Mouse (Mus musculus) kidney, postnatal 10 days (tissue): Measurements from ENCODE around the gene Tsen54.

Source experiments
- DNase-seq: peaks from one replicate; pipeline ENCODE4 v3.0.0; 2021; ENCODE audit warnings: mixed read lengths

The Tsen54 gene

GRCm38 (mm10) chr11:115805005-115805404 is 9.5 kb upstream of the Tsen54 start:
- no peak for DNase-seq

- no peak for DNase-seq
Observed at GRCm38 (mm10) chr11:115806154-115806553, 8.4 kb upstream of the Tsen54 start.

DNA sequence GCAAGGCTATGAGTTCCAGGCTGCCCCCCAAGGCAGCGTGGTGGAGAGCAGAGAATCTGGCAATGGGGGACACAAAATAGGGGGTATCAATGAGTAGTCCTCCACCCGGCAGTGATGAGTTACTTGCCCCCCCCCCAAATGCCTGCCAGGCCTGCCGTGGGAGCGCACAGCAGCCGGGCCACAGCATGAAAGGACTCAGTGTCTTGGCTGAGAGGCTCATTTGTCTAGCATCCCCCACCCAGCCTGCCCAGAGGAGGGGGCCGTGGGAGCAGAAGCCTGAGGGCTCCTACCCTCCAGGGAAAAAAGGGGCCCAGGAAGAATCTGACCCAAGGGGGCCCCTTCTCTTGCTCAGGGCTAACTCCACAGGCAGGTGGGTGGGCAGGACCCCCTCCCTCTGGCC is 7.2 kb upstream of the Tsen54 start:
- DNase-seq, result no peak

DNA sequence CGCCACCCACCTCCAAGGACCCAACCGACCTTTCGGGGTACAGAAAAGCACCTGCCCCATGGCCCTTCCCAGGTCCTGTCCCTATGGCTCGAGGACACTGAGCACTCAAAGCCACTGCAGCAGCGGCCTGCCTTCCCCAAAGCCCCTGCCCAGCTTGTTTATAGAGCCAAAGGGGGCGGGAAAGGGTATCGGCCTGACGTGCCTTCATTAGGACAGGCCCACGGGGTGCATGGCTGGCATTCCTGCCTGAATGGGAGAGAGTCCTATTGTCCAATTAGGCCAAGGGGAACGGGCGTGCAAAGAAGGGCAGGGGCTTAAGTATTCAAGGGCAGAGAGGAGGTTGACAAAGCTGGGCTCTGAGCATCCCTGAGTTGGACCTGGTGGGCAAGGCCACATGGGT is 6.6 kb upstream of the Tsen54 start:
- no peak for DNase-seq

GRCm38 (mm10) chr11:115808696-115809310 is 5.7 kb upstream of the Tsen54 start:
- peak; percentile 80 for DNase-seq

- DNase-seq, result peak; percentile 73
Observed at GRCm38 (mm10) chr11:115809311-115809781, 5.2 kb upstream of the Tsen54 start.

DNA sequence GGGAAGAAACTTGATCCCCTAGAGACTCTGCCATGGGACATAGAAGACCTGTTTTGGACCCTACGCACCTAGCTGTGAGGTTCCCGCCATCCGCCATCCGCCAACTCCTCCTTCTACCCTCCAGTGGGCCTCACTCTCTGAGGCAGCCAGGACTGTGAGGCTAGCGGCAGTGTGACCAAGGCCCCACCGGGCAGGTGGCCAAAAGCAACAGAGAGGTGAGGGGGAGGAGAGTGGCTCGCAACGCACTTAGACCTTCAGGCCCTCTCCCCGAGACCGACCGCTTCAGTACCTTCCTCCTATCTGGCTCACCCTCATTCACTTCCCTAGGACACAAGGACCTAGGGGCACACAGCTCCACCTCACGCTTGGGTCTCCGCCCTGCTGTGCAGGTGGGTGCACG is 4.1 kb upstream of the Tsen54 start:
- peak; percentile 88 for DNase-seq

- no peak for DNase-seq
Observed at GRCm38 (mm10) chr11:115811381-115812093, 3.0 kb upstream of the Tsen54 start.

- peak; percentile 74 for DNase-seq
Observed at GRCm38 (mm10) chr11:115812095-115812494, 2.4 kb upstream of the Tsen54 start.

DNA sequence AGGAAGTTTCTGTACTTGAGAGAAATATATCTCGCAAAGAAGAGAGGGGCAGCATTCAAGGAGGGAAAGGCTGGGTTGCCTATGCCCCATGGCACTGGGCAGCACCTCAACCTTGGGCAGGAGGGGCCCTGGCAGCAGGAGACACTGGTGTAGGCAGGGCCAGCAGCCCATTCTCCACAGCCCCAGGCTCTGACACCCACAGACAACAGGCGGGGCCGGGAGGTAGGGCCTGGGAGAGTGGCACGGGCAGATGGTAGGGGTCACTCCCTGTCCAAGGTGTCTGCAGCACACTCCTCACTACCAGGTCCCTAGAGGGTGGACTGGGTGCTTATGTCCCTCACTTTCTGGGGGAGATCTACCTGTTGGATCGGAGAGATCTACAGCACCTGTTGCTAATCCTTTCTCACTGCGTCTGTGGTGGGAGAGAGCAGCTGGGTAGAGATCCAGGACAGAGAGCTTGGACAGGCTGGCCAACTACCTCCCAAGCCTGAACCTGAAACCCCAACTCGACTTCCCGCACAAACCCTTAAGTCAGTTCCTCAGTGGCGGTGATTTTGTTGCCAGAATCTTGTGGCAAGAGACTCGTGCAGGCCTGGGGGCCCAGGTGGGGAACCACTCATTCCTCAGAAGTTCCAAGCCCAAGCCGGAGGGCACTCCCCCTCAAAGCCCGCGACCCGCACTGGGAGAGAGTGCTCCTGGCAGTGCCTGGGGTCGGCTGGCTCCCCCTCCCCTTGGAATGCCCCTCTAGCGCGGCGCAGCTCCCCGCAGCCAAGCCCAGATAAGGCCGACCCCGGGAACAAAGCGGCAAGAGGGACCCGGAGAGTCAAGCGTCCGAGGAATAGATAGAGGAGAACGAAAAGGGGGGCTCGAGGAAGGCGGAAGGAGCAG is 1.7 kb upstream of the Tsen54 start:
- peak; percentile 60 for DNase-seq

- peak; percentile 99 for DNase-seq
Observed at GRCm38 (mm10) chr11:115813507-115814296, 822 bp upstream of the Tsen54 start, which contains the start of gene Caskin2. Gene Caskin2, minus strand, starts transcription at chr11:115813639.

- no peak for DNase-seq
Observed at GRCm38 (mm10) chr11:115817331-115817730, 2.8 kb downstream of the Tsen54 start.

- DNase-seq, result no peak
Observed at GRCm38 (mm10) chr11:115819915-115820623, 5.5 kb downstream of the Tsen54 start.

GRCm38 (mm10) chr11:115821001-115821400 is 6.5 kb downstream of the Tsen54 start:
- no peak for DNase-seq

DNA sequence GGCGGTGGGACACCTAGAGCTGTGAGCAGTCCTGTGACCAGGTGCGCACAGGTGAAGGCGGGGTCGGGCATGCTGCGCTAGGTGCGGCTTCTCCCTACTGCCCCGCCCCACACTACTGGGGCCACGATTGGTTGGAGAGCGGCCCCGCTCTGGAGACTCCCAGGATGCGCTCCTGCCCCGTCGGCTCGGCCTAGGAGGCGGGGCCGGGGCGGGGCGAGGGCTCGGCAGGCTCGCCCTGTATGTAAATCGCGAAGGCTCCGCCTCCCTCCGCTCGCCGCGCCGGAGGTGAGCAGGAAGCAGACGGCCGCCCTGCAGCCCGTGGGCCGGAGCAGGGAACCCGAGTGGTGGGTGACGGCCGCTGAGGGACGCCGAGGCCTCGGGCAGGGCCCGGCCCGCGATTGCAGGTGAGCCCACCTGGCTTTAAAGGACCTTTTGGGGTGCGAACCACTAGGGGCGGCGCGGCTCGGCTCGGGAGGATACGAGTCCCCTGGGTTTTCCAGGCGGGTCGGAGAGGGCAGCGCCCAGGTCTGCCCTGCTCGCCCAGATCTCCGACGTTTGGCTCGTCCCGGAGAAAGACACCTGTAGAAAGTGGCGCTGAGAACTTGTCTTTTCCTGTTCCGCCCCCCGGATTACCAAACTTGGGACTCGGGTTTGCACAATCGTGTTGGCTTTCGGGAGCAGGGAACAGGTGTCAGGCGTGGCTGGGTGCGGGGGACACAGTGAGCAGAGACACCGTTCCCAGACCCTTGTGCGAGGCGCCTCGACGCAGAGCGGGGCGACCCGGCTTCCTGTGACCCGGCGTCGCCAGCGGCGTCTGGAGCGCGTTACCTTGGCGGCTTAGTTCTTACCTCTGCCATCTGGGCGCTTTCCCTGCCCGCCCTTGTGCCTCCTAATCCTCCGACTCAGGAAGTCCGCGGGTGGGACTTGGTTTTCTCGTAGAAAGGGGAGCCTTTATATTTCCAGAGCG is 9.5 kb downstream of the Tsen54 start, which contains the start of gene Llgl2:
Gene Llgl2 (plus strand): TSS at position 276 of the 967 bp plus-strand sequence.
- peak; percentile 96 for DNase-seq

DNA sequence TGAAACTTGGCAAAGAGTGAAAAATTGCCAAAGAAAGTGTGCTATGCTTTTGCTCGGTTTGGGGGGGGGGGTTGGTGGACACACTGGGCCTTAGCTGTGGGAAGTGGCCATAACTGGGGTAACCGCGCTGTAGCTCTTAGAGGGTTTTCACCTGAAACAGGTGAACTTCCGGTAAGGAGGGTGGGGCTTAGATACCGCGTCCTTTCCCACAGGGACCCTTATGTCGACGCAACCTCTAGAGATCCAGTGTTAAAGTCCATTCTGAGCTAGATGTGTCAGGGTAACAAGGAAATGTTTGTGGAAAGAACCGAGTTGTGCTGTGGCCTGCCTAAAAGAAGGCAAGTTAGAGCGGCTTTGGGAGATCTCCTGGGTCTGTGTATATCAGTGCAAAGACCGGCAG is 10.3 kb downstream of the Tsen54 start:
- peak; percentile 26 for DNase-seq

- no peak for DNase-seq
Observed at GRCm38 (mm10) chr11:115826487-115826886, 12.0 kb downstream of the Tsen54 start.

DNA sequence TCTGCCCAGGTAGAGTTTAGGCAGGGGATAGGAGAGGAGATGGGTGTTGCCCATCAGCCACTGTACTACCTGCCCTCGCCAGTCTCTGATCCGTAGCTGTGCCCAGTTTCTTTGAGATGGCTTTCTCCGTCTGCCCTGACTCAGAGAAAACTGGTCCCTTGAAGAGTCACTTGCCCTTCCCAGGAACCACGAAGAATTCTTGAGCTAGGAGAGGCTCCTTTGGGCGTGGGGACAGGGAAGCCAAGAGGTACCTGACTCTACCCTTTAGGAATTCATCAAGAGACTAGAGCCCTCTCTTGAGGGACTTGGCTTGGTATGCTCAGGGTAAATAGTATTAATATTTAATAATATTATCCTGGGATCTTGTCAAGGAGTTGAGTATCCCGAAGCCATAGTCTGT is 13.1 kb downstream of the Tsen54 start:
- DNase-seq, result no peak

GRCm38 (mm10) chr11:115829036-115829435 is 14.5 kb downstream of the Tsen54 start:
- no peak for DNase-seq

DNA sequence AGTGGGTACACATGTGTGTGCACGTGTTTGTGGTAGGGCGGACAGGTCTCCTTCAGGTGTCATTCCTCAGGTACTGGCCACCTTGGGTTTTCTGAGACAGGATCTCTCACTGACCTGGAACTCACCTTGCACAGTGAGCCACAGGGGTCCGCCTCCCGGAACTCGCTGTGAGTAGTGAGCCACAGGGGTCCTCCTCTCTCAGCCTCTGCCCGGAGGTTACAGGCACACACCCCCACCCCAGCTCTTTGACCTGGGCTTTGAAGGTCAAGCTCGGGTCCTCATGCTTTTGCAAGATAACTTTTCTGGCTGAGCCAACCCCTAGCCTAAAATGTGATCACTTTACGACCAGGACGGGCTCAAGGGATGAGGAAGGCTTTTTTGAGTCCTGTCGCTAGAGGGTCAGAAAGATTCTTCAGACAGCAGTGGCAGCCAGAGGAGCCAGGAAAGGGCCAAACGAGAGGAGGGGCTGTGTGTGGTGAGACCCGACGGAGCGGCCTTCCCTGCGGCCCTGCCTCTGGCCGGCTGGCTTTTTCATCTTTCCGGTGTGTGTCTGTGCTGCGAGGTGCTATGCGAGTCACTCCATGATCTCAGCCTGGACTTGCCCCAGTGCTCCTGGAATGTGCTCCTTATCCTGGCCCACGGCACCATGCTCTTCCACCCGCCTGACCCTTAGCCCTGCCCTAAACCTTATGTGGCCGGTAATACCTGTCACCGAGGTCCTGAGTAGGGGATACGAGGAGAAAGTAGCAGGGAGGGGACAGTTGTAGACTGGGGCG is 16.2 kb downstream of the Tsen54 start:
- DNase-seq, result peak; percentile 60
